Mouse (Mus musculus): ENCODE data around the gene Adamtsl2. TPM values are rescaled to one million over a fixed set of nuclear protein-coding genes. Genes with fewer than 3 reads are reported as not detected.

Gene Adamtsl2
- polyA plus RNA-seq, 1 experiment = 0.04 TPM

DNA sequence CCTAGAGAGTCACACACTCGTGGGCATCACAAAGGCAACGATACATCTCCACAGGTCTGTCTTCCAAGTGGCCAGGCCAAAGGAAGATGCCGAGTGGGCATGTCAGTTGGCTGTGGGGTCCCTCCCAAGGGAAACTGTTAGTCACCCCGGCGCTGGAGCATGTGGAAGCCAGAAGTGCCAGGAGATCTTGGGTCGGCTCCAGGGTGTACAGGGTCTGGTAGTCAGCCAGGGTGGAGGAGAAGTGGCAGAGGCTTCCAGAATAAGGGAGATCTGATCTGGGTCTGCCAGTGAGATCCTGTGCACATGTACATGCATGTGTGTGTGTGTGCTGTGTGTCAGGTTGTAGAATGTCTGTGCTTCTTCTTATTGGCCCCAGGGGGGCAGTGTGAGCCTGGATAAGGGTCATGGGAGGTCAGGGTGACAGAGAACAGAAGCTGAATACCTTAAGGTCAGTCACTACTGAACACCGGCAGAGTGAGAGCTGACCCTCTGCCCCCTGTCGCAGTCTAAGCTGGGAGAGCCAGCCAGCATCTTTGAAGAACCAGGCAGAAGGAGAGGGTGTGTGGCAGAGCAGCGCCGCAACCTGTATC lies 1.4 kb upstream of the Adamtsl2 start:
- Histone ChIP-seq H3K36me3 (ENCODE audit: control insufficient read depth, insufficient read depth) (no peaks in the 10 kb centered on the region), H3K79me2 (ENCODE audit: control insufficient read depth, insufficient read depth) (no peaks in the 10 kb centered on the region), H3K27me3 (ENCODE audit: control insufficient read depth, insufficient read depth, insufficient read length) (peaks cover 27% of the 10 kb centered on the region), H3K4me3 (ENCODE audit: insufficient read depth, poor library complexity, severe bottlenecking) (no peak overlapping the region), H3K79me3 (ENCODE audit: low read depth) (no peaks in the 10 kb centered on the region), H3ac (ENCODE audit: control insufficient read depth, insufficient read length, low read depth) (no peak overlapping the region)
- TF ChIP-seq MYOG (IDR thresholded peaks at IDR 0.05; ENCODE audit: control insufficient read depth, extremely low read depth, insufficient read length) (no peak), MYOD1 (IDR thresholded peaks at IDR 0.05; ENCODE audit: control insufficient read depth, insufficient read length, low read depth) (no peak), CEBPB (IDR thresholded peaks at IDR 0.05; ENCODE audit: low read depth) (no peak), CTCF (IDR thresholded peaks at IDR 0.05; ENCODE audit: control insufficient read depth, insufficient read depth, insufficient read length) (no peak), USF1 (IDR thresholded peaks at IDR 0.05; ENCODE audit: low read depth) (no peak), FOSL1 (IDR thresholded peaks at IDR 0.05; ENCODE audit: insufficient read depth, low read length, poor library complexity, severe bottlenecking) (no peak), MAX (IDR thresholded peaks at IDR 0.05) (no peak)

DNA sequence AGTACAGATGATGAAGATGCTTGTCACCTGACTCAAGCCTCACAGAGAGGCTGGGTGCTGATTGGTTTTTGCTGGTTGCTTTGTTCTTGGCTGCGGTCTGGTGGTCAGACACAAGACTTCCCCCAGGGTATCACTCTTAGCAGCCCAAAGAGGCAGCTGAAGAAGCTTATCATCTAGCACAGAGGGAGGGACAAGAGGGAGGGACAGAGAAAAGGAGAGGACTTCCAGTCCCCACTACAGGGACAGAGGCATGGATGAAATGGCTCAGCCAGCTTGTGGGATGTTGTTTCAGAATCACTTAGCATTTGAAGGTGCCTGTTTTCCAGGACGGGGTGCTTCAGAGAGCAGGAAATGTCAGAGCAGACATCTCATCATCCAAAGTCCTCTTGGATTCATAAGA lies 867 bp upstream of the Adamtsl2 start:
- H3K36me3 ChIP-seq (ENCODE audit: control insufficient read depth, insufficient read depth) = no peaks in the 10 kb centered on the region

DNA sequence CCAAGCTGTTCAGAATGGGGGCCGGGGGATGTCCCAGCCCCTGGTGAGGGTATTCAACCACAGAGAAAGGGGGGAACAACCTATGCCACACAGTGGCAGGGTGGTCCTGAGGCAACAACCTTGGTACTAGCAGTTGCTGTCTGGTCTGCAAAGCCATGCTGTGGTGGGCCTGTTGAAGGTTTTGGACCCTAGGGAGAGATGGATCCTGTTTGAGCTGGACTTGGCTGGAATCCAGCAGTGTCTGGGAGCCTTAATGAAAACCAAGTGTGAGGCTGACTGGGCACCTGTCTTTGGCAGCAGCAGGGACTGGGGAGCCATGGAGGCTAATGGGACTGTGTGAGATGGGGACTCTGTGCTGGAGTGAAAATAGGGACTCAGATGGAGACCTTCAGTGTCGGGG lies 470 bp downstream of the Adamtsl2 start:
- no peak overlapping the region for H3ac ChIP-seq (ENCODE audit: control insufficient read depth, insufficient read length, low read depth)
- peaks cover 35% of the 10 kb centered on the region for H3K27me3 ChIP-seq (ENCODE audit: control insufficient read depth, insufficient read depth, insufficient read length)
- no peak overlapping the region for H3K4me3 ChIP-seq (ENCODE audit: insufficient read depth, poor library complexity, severe bottlenecking)
- no peaks in the 10 kb centered on the region for H3K79me3 ChIP-seq (ENCODE audit: low read depth)
- TF ChIP-seq USF1 (IDR thresholded peaks at IDR 0.05; ENCODE audit: low read depth) (no peak), CEBPB (IDR thresholded peaks at IDR 0.05; ENCODE audit: low read depth) (no peak), FOSL1 (IDR thresholded peaks at IDR 0.05; ENCODE audit: insufficient read depth, low read length, poor library complexity, severe bottlenecking) (no peak), MAX (IDR thresholded peaks at IDR 0.05) (no peak), MYOD1 (IDR thresholded peaks at IDR 0.05; ENCODE audit: control insufficient read depth, insufficient read length, low read depth) (no peak), CTCF (IDR thresholded peaks at IDR 0.05; ENCODE audit: control insufficient read depth, insufficient read depth, insufficient read length) (no peak), MYOG (IDR thresholded peaks at IDR 0.05; ENCODE audit: control insufficient read depth, extremely low read depth, insufficient read length) (no peak)
- no peaks in the 10 kb centered on the region for H3K79me2 ChIP-seq (ENCODE audit: control insufficient read depth, insufficient read depth)
- no peaks in the 10 kb centered on the region for H3K36me3 ChIP-seq (ENCODE audit: control insufficient read depth, insufficient read depth)

More for the DNA sequence above, 867 bp upstream of the Adamtsl2 start:
- H3K79me3 ChIP-seq (ENCODE audit: low read depth) = no peaks in the 10 kb centered on the region
- no peaks in the 10 kb centered on the region for H3K79me2 ChIP-seq (ENCODE audit: control insufficient read depth, insufficient read depth)
- no peak for TF ChIP-seq CEBPB (IDR thresholded peaks at IDR 0.05; ENCODE audit: low read depth)
- no peak for TF ChIP-seq CTCF (IDR thresholded peaks at IDR 0.05; ENCODE audit: control insufficient read depth, insufficient read depth, insufficient read length)
- TF ChIP-seq MYOG (IDR thresholded peaks at IDR 0.05; ENCODE audit: control insufficient read depth, extremely low read depth, insufficient read length) = no peak
- no peak for TF ChIP-seq USF1 (IDR thresholded peaks at IDR 0.05; ENCODE audit: low read depth)
- TF ChIP-seq MAX (IDR thresholded peaks at IDR 0.05) = no peak
- TF ChIP-seq MYOD1 (IDR thresholded peaks at IDR 0.05; ENCODE audit: control insufficient read depth, insufficient read length, low read depth) = no peak
- no peak overlapping the region for H3K4me3 ChIP-seq (ENCODE audit: insufficient read depth, poor library complexity, severe bottlenecking)
- no peak overlapping the region for H3ac ChIP-seq (ENCODE audit: control insufficient read depth, insufficient read length, low read depth)
- peaks cover 33% of the 10 kb centered on the region for H3K27me3 ChIP-seq (ENCODE audit: control insufficient read depth, insufficient read depth, insufficient read length)

DNA sequence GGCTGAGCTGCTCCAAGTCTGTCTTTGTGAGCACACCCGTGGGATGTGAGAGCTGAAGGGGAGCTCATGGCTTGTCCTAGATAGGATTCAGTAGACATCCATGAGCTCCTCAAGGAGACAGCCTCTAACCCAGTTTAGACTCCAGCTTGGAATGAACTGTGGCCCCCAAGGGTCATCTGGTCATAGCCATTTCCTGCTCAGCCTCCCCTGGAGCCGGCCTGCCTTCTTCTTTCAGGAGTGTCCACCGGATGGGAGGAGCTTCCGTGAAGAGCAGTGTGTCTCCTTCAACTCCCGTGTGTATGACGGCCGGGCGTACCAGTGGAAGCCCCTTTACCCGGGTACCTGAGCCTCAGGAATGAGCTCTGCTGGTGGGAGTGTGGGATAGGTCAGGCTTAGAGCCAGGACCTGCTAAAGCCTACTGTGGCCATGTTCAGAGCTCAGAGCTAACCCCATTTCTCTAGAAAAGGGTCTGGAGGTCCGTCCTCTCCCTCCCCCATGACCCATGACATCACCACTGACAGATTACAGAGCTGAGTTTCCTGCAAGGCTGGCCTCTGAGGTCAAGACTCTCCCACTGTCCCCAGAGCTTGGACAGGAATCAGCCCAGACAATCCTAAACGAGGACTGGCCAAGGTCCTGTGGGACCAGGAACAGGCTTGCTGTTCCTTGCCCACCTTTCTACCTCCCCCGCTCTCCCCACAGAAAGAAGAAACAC lies 4.7 kb downstream of the Adamtsl2 start:
- Histone ChIP-seq H3ac (ENCODE audit: control insufficient read depth, insufficient read length, low read depth) (no peak overlapping the region), H3K36me3 (ENCODE audit: control insufficient read depth, insufficient read depth) (no peaks in the 10 kb centered on the region), H3K4me3 (ENCODE audit: insufficient read depth, poor library complexity, severe bottlenecking) (no peak overlapping the region), H3K79me2 (ENCODE audit: control insufficient read depth, insufficient read depth) (no peaks in the 10 kb centered on the region), H3K27me3 (ENCODE audit: control insufficient read depth, insufficient read depth, insufficient read length) (peaks cover 34% of the 10 kb centered on the region), H3K79me3 (ENCODE audit: low read depth) (no peaks in the 10 kb centered on the region)
- TF ChIP-seq MAX (IDR thresholded peaks at IDR 0.05) (no peak), MYOD1 (IDR thresholded peaks at IDR 0.05; ENCODE audit: control insufficient read depth, insufficient read length, low read depth) (no peak), FOSL1 (IDR thresholded peaks at IDR 0.05; ENCODE audit: insufficient read depth, low read length, poor library complexity, severe bottlenecking) (no peak), MYOG (IDR thresholded peaks at IDR 0.05; ENCODE audit: control insufficient read depth, extremely low read depth, insufficient read length) (no peak), USF1 (IDR thresholded peaks at IDR 0.05; ENCODE audit: low read depth) (no peak), CTCF (IDR thresholded peaks at IDR 0.05; ENCODE audit: control insufficient read depth, insufficient read depth, insufficient read length) (no peak), CEBPB (IDR thresholded peaks at IDR 0.05; ENCODE audit: low read depth) (no peak)

DNA sequence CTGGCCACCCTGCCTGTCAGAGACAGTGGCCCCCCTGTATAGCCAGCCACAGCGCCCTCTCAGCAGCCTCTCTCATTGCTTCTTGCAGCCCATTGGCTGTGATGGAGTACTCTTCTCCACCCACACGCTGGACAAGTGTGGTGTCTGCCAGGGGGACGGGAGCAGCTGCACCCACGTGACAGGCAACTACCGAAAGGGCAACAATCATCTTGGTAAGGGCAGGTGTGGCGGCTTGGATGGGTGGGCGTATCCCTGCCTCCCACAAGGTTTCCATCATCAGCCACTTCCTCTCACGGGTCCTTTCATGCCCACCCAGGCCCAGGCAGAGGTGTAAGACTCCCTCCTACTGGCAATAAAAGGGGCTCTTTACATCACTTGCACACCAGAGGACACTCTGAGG lies 5.8 kb downstream of the Adamtsl2 start:
- no peak overlapping the region for H3ac ChIP-seq (ENCODE audit: control insufficient read depth, insufficient read length, low read depth)
- no peaks in the 10 kb centered on the region for H3K79me2 ChIP-seq (ENCODE audit: control insufficient read depth, insufficient read depth)
- TF ChIP-seq MYOG (IDR thresholded peaks at IDR 0.05; ENCODE audit: control insufficient read depth, extremely low read depth, insufficient read length) (no peak), MAX (IDR thresholded peaks at IDR 0.05) (no peak)
- peaks cover 25% of the 10 kb centered on the region for H3K27me3 ChIP-seq (ENCODE audit: control insufficient read depth, insufficient read depth, insufficient read length)
- no peaks in the 10 kb centered on the region for H3K36me3 ChIP-seq (ENCODE audit: control insufficient read depth, insufficient read depth)
- H3K4me3 ChIP-seq (ENCODE audit: insufficient read depth, poor library complexity, severe bottlenecking) = no peak overlapping the region
- no peaks in the 10 kb centered on the region for H3K79me3 ChIP-seq (ENCODE audit: low read depth)

DNA sequence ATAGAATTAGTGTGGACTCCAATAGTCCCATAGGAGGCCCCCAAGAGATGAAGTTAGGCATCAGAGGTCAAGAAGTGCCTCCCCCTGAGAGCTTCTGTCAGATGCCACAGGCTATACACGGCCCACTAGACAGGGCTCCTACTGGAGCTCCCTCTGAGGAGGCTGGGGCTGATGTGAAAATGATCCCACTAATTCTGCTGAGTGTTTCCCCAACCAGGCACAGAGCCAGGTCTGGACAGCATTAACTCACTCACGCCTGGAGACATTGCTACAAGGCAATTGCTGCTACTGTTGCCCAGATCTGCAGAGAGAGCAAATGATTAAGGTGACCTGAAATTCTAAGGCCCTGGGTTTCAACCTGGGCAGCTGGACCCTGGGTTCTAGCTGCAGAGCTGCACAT lies 6.6 kb downstream of the Adamtsl2 start:
- Histone ChIP-seq H3K36me3 (ENCODE audit: control insufficient read depth, insufficient read depth) (no peaks in the 10 kb centered on the region), H3K79me2 (ENCODE audit: control insufficient read depth, insufficient read depth) (no peaks in the 10 kb centered on the region), H3K27me3 (ENCODE audit: control insufficient read depth, insufficient read depth, insufficient read length) (peaks cover 25% of the 10 kb centered on the region), H3ac (ENCODE audit: control insufficient read depth, insufficient read length, low read depth) (no peak overlapping the region), H3K4me3 (ENCODE audit: insufficient read depth, poor library complexity, severe bottlenecking) (no peak overlapping the region), H3K79me3 (ENCODE audit: low read depth) (no peaks in the 10 kb centered on the region)
- TF ChIP-seq USF1 (IDR thresholded peaks at IDR 0.05; ENCODE audit: low read depth) (no peak), CTCF (IDR thresholded peaks at IDR 0.05; ENCODE audit: control insufficient read depth, insufficient read depth, insufficient read length) (no peak), MYOD1 (IDR thresholded peaks at IDR 0.05; ENCODE audit: control insufficient read depth, insufficient read length, low read depth) (no peak), CEBPB (IDR thresholded peaks at IDR 0.05; ENCODE audit: low read depth) (no peak), MAX (IDR thresholded peaks at IDR 0.05) (no peak), FOSL1 (IDR thresholded peaks at IDR 0.05; ENCODE audit: insufficient read depth, low read length, poor library complexity, severe bottlenecking) (no peak), MYOG (IDR thresholded peaks at IDR 0.05; ENCODE audit: control insufficient read depth, extremely low read depth, insufficient read length) (no peak)
